Mouse (Mus musculus) small intestine, adult 2 months (tissue): ENCODE data around the gene Upk1b. TPM values are rescaled to one million over a fixed set of nuclear protein-coding genes. Genes with fewer than 3 reads are reported as not detected.

Experiments
- H3K27ac ChIP-seq: fragments of 200-500 bp; 2 replicates; pipeline ENCODE4 v1.5.1; 2012; ENCODE audit warnings: low read depth, low read length, control low read depth, inconsistent platforms; ENCODE audit not compliant: insufficient read depth
- H3K27me3 ChIP-seq: fragments of 200-500 bp; 2 replicates; pipeline ENCODE4 v1.6.1; 2012; ENCODE audit warnings: mild to moderate bottlenecking, moderate library complexity, low read length, inconsistent platforms; ENCODE audit not compliant: control insufficient read depth, insufficient read depth
- H3K36me3 ChIP-seq: fragments of 200-500 bp; 2 replicates; pipeline ENCODE4 v1.6.1; 2012; ENCODE audit warnings: mild to moderate bottlenecking, low read length, control low read depth, inconsistent platforms; ENCODE audit not compliant: control insufficient read depth, insufficient read depth
- H3K4me1 ChIP-seq: fragments of 200-500 bp; 2 replicates; pipeline ENCODE4 v1.6.1; 2012; ENCODE audit warnings: low read length, inconsistent platforms, mixed read lengths; ENCODE audit not compliant: control insufficient read depth, insufficient read depth, insufficient read length
- H3K4me3 ChIP-seq: fragments of 200-500 bp; 2 replicates; pipeline ENCODE4 v1.5.1; 2012; ENCODE audit warnings: low read depth, mild to moderate bottlenecking, control low read depth, inconsistent platforms, low read length, moderate library complexity
- CTCF ChIP-seq: fragments of 200-500 bp; IDR thresholded peaks from 2 replicates; pipeline ENCODE4 v1.5.1; 2012; ENCODE audit warnings: low read depth, mild to moderate bottlenecking, control low read depth, inconsistent platforms, low read length, moderate library complexity, mixed read lengths; ENCODE audit not compliant: insufficient replicate concordance, insufficient read length; ENCODE audit errors: extremely low read depth
- POLR2A ChIP-seq: fragments of 200-500 bp; IDR thresholded peaks from 2 replicates; pipeline ENCODE4 v1.6.1; 2012; ENCODE audit warnings: low read depth, mild to moderate bottlenecking, control low read depth, inconsistent platforms, low read length, moderate library complexity
- WGBS: fragments of 180-500 bp; shearing (Covaris S2); methylation state at CpG from one replicate; pipeline ENCODE4 v1.1.7; 2018; 5-methylcytosine and 5-hydroxymethylcytosine counted together
- polyA plus RNA-seq: library from polyadenylated mRNA; depleted of rRNA; stranded (reverse); fragments of >200 nt; gene quantifications from 2 replicates; pipeline ENCODE4 v1.2.3, GENCODE M21; 2012

The Upk1b gene
- polyA plus RNA-seq, 1 experiment, result 4.2 TPM

GRCm38 (mm10) chr16:38789016-38789415 lies 11.1 kb downstream of the Upk1b start:
- no peaks in the 10 kb centered on the region for H3K4me1 ChIP-seq
- TF ChIP-seq CTCF, result no peak
- no peaks in the 10 kb centered on the region for H3K36me3 ChIP-seq
- WGBS, result 85% methylated on average over 2 of the region's 2 CpGs
- H3K27me3 ChIP-seq, result no peaks in the 10 kb centered on the region
- no peak overlapping the region for H3K4me3 ChIP-seq
- H3K27ac ChIP-seq, result no peak overlapping the region

- H3K4me3 ChIP-seq, result no peak overlapping the region
- no peaks in the 10 kb centered on the region for H3K36me3 ChIP-seq
- H3K4me1 ChIP-seq, result peaks cover 4% of the 10 kb centered on the region; the same call in 1 of the 2 replicates
- no peak for TF ChIP-seq POLR2A
- TF ChIP-seq CTCF, result no peak
- H3K27me3 ChIP-seq, result no peaks in the 10 kb centered on the region
- H3K27ac ChIP-seq, result no peak overlapping the region
- 88% methylated on average over 7 of the region's 7 CpGs for WGBS
These were observed 14.8 kb downstream of the Upk1b start for GRCm38 (mm10) chr16:38785301-38785700.

GRCm38 (mm10) chr16:38782524-38783067 lies 17.5 kb downstream of the Upk1b start:
- 55% methylated on average over 2 of the region's 2 CpGs for WGBS
- TF ChIP-seq CTCF (no peak), POLR2A (no peak)
- Histone ChIP-seq H3K4me1 (peaks cover 17% of the 10 kb centered on the region; the same call in 1 of the 2 replicates), H3K27ac (no peak overlapping the region), H3K27me3 (no peaks in the 10 kb centered on the region), H3K36me3 (no peaks in the 10 kb centered on the region), H3K4me3 (no peak overlapping the region)

GRCm38 (mm10) chr16:38781946-38782345 lies 18.2 kb downstream of the Upk1b start:
- 54% methylated on average over 2 of the region's 2 CpGs for WGBS
- no peak overlapping the region; the same call in 1 of the 2 replicates for H3K27ac ChIP-seq
- peaks cover 17% of the 10 kb centered on the region; the same call in 1 of the 2 replicates for H3K4me1 ChIP-seq
- TF ChIP-seq POLR2A (no peak), CTCF (no peak)
- H3K4me3 ChIP-seq, result no peak overlapping the region
- H3K36me3 ChIP-seq, result no peaks in the 10 kb centered on the region
- H3K27me3 ChIP-seq, result no peaks in the 10 kb centered on the region

- Histone ChIP-seq H3K36me3 (no peaks in the 10 kb centered on the region), H3K4me3 (no peak overlapping the region), H3K27ac (no peak overlapping the region; the same call in 1 of the 2 replicates), H3K27me3 (no peaks in the 10 kb centered on the region), H3K4me1 (peaks cover 20% of the 10 kb centered on the region; the same call in 1 of the 2 replicates)
- TF ChIP-seq POLR2A, result no peak
- TF ChIP-seq CTCF, result no peak
- 54% methylated on average over 7 of the region's 7 CpGs for WGBS
These were observed 19.1 kb downstream of the Upk1b start for GRCm38 (mm10) chr16:38780960-38781572.

GRCm38 (mm10) chr16:38776342-38776741 lies 23.8 kb downstream of the Upk1b start:
- Histone ChIP-seq H3K4me3 (no peak overlapping the region), H3K36me3 (no peaks in the 10 kb centered on the region), H3K27ac (no peak overlapping the region), H3K27me3 (no peaks in the 10 kb centered on the region), H3K4me1 (peaks cover 45% of the 10 kb centered on the region)
- TF ChIP-seq CTCF, result peak; percentile 8; the same call in 1 of the 2 replicates
- no peak for TF ChIP-seq POLR2A
- WGBS, result 63% methylated on average over 6 of the region's 6 CpGs

GRCm38 (mm10) chr16:38774964-38775746 lies 25.0 kb downstream of the Upk1b start:
- Histone ChIP-seq H3K36me3 (no peaks in the 10 kb centered on the region), H3K4me3 (no peak overlapping the region), H3K27me3 (no peaks in the 10 kb centered on the region), H3K4me1 (peaks cover 47% of the 10 kb centered on the region), H3K27ac (peak overlapping the region; percentile 86)
- TF ChIP-seq CTCF, result no peak
- no peak for TF ChIP-seq POLR2A
- 22% methylated on average over 7 of the region's 7 CpGs for WGBS
